Mouse (Mus musculus) ES-E14 (cell line): ENCODE measurements around the gene Trafd1. TPM values are rescaled to one million over a fixed set of nuclear protein-coding genes. Genes with fewer than 3 reads are reported as not detected.

Experiments used
- DNase-seq: peaks from one replicate; pipeline ENCODE4 v3.0.0-alpha.2; 2013; ENCODE audit warnings: low read depth, low spot score
- H3K27ac ChIP-seq: 2 replicates; pipeline ENCODE4 v1.5.1; 2012; ENCODE audit warnings: low read depth, mild to moderate bottlenecking, low read length, moderate library complexity, mixed read lengths; ENCODE audit not compliant: poor library complexity, insufficient read depth, severe bottlenecking
- H3K36me3 ChIP-seq: 2 replicates; pipeline ENCODE4 v1.6.1; 2012; ENCODE audit warnings: mild to moderate bottlenecking, low read length, moderate library complexity, mixed read lengths; ENCODE audit not compliant: control insufficient read depth, poor library complexity, insufficient read depth, severe bottlenecking
- H3K4me1 ChIP-seq, 2 experiments: fragments of 150-350 bp in 1 of 2; sonication (generic) in 1 of 2; 2 replicates each; pipeline ENCODE4 v1.6.1; 2012; ENCODE audit warnings: low read length in 2 of 2, mild to moderate bottlenecking in 1 of 2, mixed read lengths in 1 of 2; ENCODE audit not compliant: control insufficient read depth in 2 of 2, insufficient read depth in 2 of 2, poor library complexity in 1 of 2
- H3K4me3 ChIP-seq, 2 experiments: fragments of 150-350 bp in 1 of 2; sonication (generic) in 1 of 2; 2 replicates each; pipeline ENCODE4 v1.5.1; 2012; ENCODE audit warnings: low read length in 2 of 2, low read depth in 1 of 2, mild to moderate bottlenecking in 1 of 2, mixed read lengths in 1 of 2; ENCODE audit not compliant: insufficient read depth in 1 of 2, poor library complexity in 1 of 2, severe bottlenecking in 1 of 2
- H3K9ac ChIP-seq: 2 replicates; pipeline ENCODE4 v1.6.1; 2012; ENCODE audit warnings: low read depth, mild to moderate bottlenecking, low read length, mixed read lengths; ENCODE audit not compliant: poor library complexity, insufficient read depth, severe bottlenecking
- H3K9me3 ChIP-seq: fragments of 150-350 bp; sonication (generic); 2 replicates; pipeline ENCODE4 v1.6.1; 2012; ENCODE audit warnings: low read depth, mild to moderate bottlenecking, low read length; ENCODE audit not compliant: control insufficient read depth, insufficient read depth
- CHD2 ChIP-seq: IDR thresholded peaks from 2 replicates; pipeline ENCODE4 v1.6.1; 2014; ENCODE audit warnings: mild to moderate bottlenecking, low read depth, low read length, inconsistent platforms
- HCFC1 ChIP-seq: IDR thresholded peaks from 2 replicates; pipeline ENCODE4 v1.6.1; 2012; ENCODE audit warnings: low read length, inconsistent platforms, borderline replicate concordance; ENCODE audit not compliant: insufficient read depth
- MAFK ChIP-seq: IDR thresholded peaks from 2 replicates; pipeline ENCODE4 v1.6.1; 2014; ENCODE audit warnings: mild to moderate bottlenecking, low read depth, low read length, inconsistent platforms; ENCODE audit not compliant: insufficient read depth
- ZC3H11A ChIP-seq: IDR thresholded peaks from 2 replicates; pipeline ENCODE4 v1.6.1; 2012; ENCODE audit warnings: low read depth, mild to moderate bottlenecking, inconsistent platforms, low read length, borderline replicate concordance
- ZNF384 ChIP-seq: IDR thresholded peaks from 2 replicates; pipeline ENCODE4 v1.6.1; 2012; ENCODE audit warnings: low read depth, low read length, inconsistent platforms
- in situ Hi-C, 2 experiments: fragments of 600-800 bp; cut with MboI; formaldehyde crosslinking; loops; one replicate each; pipeline ENCODE4 v1.15.1; 2025; ENCODE audit warnings: low sequenced_read_pairs in 2 of 2, inconsistent platforms in 1 of 2; ENCODE audit not compliant: unreplicated experiment in 2 of 2
- total RNA-seq: library from RNA; depleted of rRNA; stranded (reverse); fragments of 300-350 nt; gene quantifications from 2 replicates; pipeline ENCODE4 v1.2.3, GENCODE M21; 2012

Gene Trafd1
- total RNA-seq, 1 experiment = 13.8 TPM

GRCm38 (mm10) chr5:121339507-121340230 is 45.8 kb downstream of the Trafd1 start:
- H3K9me3 ChIP-seq = no peaks in the 10 kb centered on the region

GRCm38 (mm10) chr5:121336776-121337175 is 48.7 kb downstream of the Trafd1 start:
- peaks cover 20% of the 10 kb centered on the region; the same call in 1 of the 2 replicates for H3K36me3 ChIP-seq

More at GRCm38 (mm10) chr5:121339507-121340230, 45.8 kb downstream of the Trafd1 start:
- Histone ChIP-seq H3K4me1 (peaks cover 0 to 6% of the 10 kb centered on the region in 2 experiments; a peak in 1 of 4 replicates), H3K4me3 (no peak overlapping the region), H3K9ac (no peak overlapping the region), H3K36me3 (peaks cover 24% of the 10 kb centered on the region; the same call in 1 of the 2 replicates), H3K27ac (no peak overlapping the region)
- in situ Hi-C loops = no loop called here
- DNase-seq = no peak
- TF ChIP-seq ZC3H11A = no peak
- TF ChIP-seq MAFK = no peak
- no peak for TF ChIP-seq HCFC1
- TF ChIP-seq ZNF384 = no peak
- TF ChIP-seq CHD2 = no peak

GRCm38 (mm10) chr5:121336009-121336408 is 49.4 kb downstream of the Trafd1 start:
- no peak for DNase-seq
- TF ChIP-seq ZC3H11A (no peak), CHD2 (no peak)
- Histone ChIP-seq H3K27ac (no peak overlapping the region), H3K4me1 (peaks cover 0 to 7% of the 10 kb centered on the region in 2 experiments; a peak in 1 of 4 replicates), H3K9ac (no peak overlapping the region), H3K36me3 (peaks cover 21% of the 10 kb centered on the region; the same call in 1 of the 2 replicates), H3K9me3 (no peaks in the 10 kb centered on the region), H3K4me3 (no peak overlapping the region)
- in situ Hi-C loops = no loop called here

More at GRCm38 (mm10) chr5:121336776-121337175, 48.7 kb downstream of the Trafd1 start:
- Histone ChIP-seq H3K27ac (no peak overlapping the region), H3K4me3 (no peak overlapping the region), H3K4me1 (peaks cover 0 to 7% of the 10 kb centered on the region in 2 experiments; a peak in 1 of 4 replicates), H3K9me3 (no peaks in the 10 kb centered on the region), H3K9ac (no peak overlapping the region)
- in situ Hi-C loops = no loop called here
- DNase-seq = no peak
- TF ChIP-seq ZNF384 = no peak
- no peak for TF ChIP-seq HCFC1
- no peak for TF ChIP-seq ZC3H11A
- TF ChIP-seq CHD2 = no peak

GRCm38 (mm10) chr5:121335426-121335825 is 50.0 kb downstream of the Trafd1 start:
- DNase-seq = no peak
- Histone ChIP-seq H3K27ac (no peak overlapping the region), H3K4me1 (peaks cover 0 to 3% of the 10 kb centered on the region in 2 experiments; a peak in 1 of 4 replicates), H3K9ac (no peak overlapping the region), H3K36me3 (peaks cover 24% of the 10 kb centered on the region; the same call in 1 of the 2 replicates), H3K9me3 (no peaks in the 10 kb centered on the region), H3K4me3 (no peak overlapping the region)
- no peak for TF ChIP-seq ZC3H11A
- TF ChIP-seq HCFC1 = no peak
- TF ChIP-seq MAFK = no peak
- TF ChIP-seq ZNF384 = no peak
- no peak for TF ChIP-seq CHD2
- in situ Hi-C loops = no loop called here
